19 mouse cellular contexts compared by ENCODE assay signal in genomic region chr9:31541615-31542191, GRCm38 (mm10).
A peak's percentile ranks its signal among the peaks of the same experiment; 100 is the strongest.
DNase-seq lines count a peak whose midpoint lies in the region; ATAC-seq lines count a peak whose summit lies in the region.
"Had no signal": no experiment of that assay in that cellular context is flagged by ENCODE, and none has a peak within 500 bp of the region (broad histone marks: within the 10 kb centered on the region; RNA-seq: fewer than 3 reads in every experiment).

No protein-coding gene starts in this region.

- no peak overlapping the region for H3K4me2 ChIP-seq in forebrain, embryonic 13.5 days
- H3K4me2 ChIP-seq: embryonic facial prominence, embryonic 13.5 days; limb, embryonic 13.5 days; midbrain, embryonic 13.5 days; neural tube, embryonic 13.5 days had no signal

- WGBS in forebrain, embryonic 10.5 days: 74% methylated on average over 5 of the region's 5 CpGs
- WGBS in forebrain, embryonic 13.5 days: 68% methylated on average over 5 of the region's 5 CpGs

- DNase-seq in forebrain, embryonic 10.5 days (ENCODE audit: extremely low spot score, low spot score): peak; percentile 8
- DNase-seq in urinary bladder, adult 2 months (ENCODE audit: low spot score): peak; percentile 37
- DNase-seq in urinary bladder, postnatal 25 days (ENCODE audit: low spot score): no peak
- peak; percentile 30 for DNase-seq in kidney, postnatal 10 days
- DNase-seq in urinary bladder, postnatal 36 days (ENCODE audit: low spot score in 2 of 2): peak; percentile 37 to 55
- no peak for DNase-seq in ovary, postnatal 10 days (ENCODE audit: low spot score)
- no peak for DNase-seq in testis, postnatal 14 days (ENCODE audit: low spot score)
- DNase-seq: cerebellum, adult 8-10 months; gastrocnemius, postnatal 36 days had no signal

- H3K4me3 ChIP-seq in forebrain, embryonic 10.5 days: no peak overlapping the region
- no peak overlapping the region for H3K4me3 ChIP-seq in forebrain, embryonic 13.5 days
- H3K4me3 ChIP-seq: embryonic facial prominence, embryonic 13.5 days; hindbrain, embryonic 10.5 days; limb, embryonic 13.5 days; midbrain, embryonic 13.5 days; neural tube, embryonic 13.5 days had no signal

- no peaks in the 10 kb centered on the region for H3K9me3 ChIP-seq in forebrain, embryonic 10.5 days
- H3K9me3 ChIP-seq in forebrain, embryonic 13.5 days (replicated peaks): no peaks in the 10 kb centered on the region
- H3K9me3 ChIP-seq: embryonic facial prominence, embryonic 13.5 days; G1E; hindbrain, embryonic 10.5 days; limb, embryonic 13.5 days; midbrain, embryonic 13.5 days; neural tube, embryonic 13.5 days had no signal

- H3K36me3 ChIP-seq in forebrain, embryonic 10.5 days (replicated peaks): no peaks in the 10 kb centered on the region
- H3K36me3 ChIP-seq in forebrain, embryonic 13.5 days (ENCODE audit: poor library complexity, severe bottlenecking): no peaks in the 10 kb centered on the region
- H3K36me3 ChIP-seq: embryonic facial prominence, embryonic 13.5 days; G1E; hindbrain, embryonic 10.5 days; limb, embryonic 13.5 days; midbrain, embryonic 13.5 days; neural tube, embryonic 13.5 days had no signal

- no peak overlapping the region for H3K9ac ChIP-seq in forebrain, embryonic 13.5 days
- H3K9ac ChIP-seq: embryonic facial prominence, embryonic 13.5 days; limb, embryonic 13.5 days; liver, embryonic 14.5 days; midbrain, embryonic 13.5 days; neural tube, embryonic 13.5 days had no signal

- H3K4me1 ChIP-seq in forebrain, embryonic 10.5 days: no peaks in the 10 kb centered on the region
- no peaks in the 10 kb centered on the region for H3K4me1 ChIP-seq in forebrain, embryonic 13.5 days
- H3K4me1 ChIP-seq: embryonic facial prominence, embryonic 13.5 days; hindbrain, embryonic 10.5 days; limb, embryonic 13.5 days; midbrain, embryonic 13.5 days; neural tube, embryonic 13.5 days had no signal

- ATAC-seq in forebrain, embryonic 13.5 days: no peak
- ATAC-seq: activated CD4-positive, CD25-positive, alpha-beta regulatory T cell, adult 4 months; forebrain, embryonic 16.5 days; midbrain, embryonic 13.5 days had no signal

- H3K27me3 ChIP-seq in forebrain, embryonic 10.5 days (ENCODE audit: poor library complexity, severe bottlenecking): no peaks in the 10 kb centered on the region
- H3K27me3 ChIP-seq in forebrain, embryonic 13.5 days: peaks cover 3% of the 10 kb centered on the region; the same call in 1 of the 2 replicates
- H3K27me3 ChIP-seq: embryonic facial prominence, embryonic 13.5 days; midbrain, embryonic 13.5 days; neural tube, embryonic 13.5 days had no signal

- no peak overlapping the region for H3K27ac ChIP-seq in forebrain, embryonic 10.5 days
- H3K27ac ChIP-seq in forebrain, embryonic 13.5 days: no peak overlapping the region
- H3K27ac ChIP-seq: embryonic facial prominence, embryonic 13.5 days; hindbrain, embryonic 10.5 days; limb, embryonic 13.5 days; liver, embryonic 14.5 days; midbrain, embryonic 13.5 days; neural tube, embryonic 13.5 days had no signal

Comparison
In these comparisons a context has a peak if more than half of its experiments do, and no peak if none do; other contexts are left out.
1. DNase-seq: peak in forebrain, embryonic 10.5 days (single experiment), urinary bladder, adult 2 months (single experiment), kidney, postnatal 10 days (single experiment) and urinary bladder, postnatal 36 days (2 of 2); none in urinary bladder, postnatal 25 days (single experiment), ovary, postnatal 10 days (single experiment) and testis, postnatal 14 days (single experiment).